Mouse (Mus musculus) spleen, embryonic (tissue): ENCODE data around the gene Tmed2.
"Not testable (repeated sequence)": the region's sequence is repeated elsewhere in the genome, so short reads cannot be mapped to it uniquely, and the experiment has no call there.

ENCODE experiments used
- CTCF ChIA-PET: fragments of 350-600 bp; sonication (Branson Sonifier 250); formaldehyde crosslinking; loops from one replicate; lab custom pipeline; 2022; lab: Charles Lee

Tmed2 gene

DNA sequence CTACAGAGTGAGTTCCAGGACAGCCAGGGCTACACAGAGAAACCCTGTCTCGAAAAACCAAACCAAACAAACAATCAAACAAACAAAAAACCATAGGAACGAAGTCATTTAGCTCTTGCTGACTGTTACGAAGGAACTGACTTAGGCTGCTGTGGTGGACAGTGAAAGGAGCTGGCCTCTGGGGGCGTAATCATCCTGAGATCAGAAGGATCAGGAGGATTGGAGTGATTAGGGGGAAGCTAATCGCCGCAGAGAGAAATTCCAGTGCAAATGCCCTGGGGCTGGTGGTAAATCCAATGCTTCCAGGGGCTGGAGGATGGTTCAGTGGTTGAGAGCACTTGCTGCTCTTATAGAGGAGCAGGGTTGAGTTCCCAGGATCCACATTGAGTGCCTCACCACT, 13.1 kb downstream of the Tmed2 start:
- CTCF ChIA-PET: interaction anchor here (0.6 kb wide), 2 partner anchors 28 to 119 kb away, joined by 3 to 7 read pairs; no protein-coding TSS in a partner anchor

DNA sequence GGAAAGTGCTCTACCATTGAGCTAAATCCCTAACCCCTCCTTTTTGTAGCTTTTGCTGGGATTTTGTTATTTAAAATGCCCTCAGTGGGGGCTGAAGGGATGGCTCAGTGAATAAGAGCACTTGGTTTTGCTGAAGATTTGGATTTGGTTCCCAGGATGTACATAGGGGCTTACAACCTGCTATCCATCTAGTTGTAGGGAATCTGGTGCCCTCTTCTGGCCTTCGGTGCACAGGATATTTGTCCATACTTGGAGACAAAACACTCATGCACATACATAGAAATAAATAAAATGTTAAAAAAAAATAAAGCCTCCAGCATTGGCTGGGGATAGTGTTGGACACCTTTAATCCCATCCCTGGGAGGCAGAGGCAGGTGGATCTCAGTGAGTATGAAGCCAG, 14.7 kb downstream of the Tmed2 start:
- CTCF ChIA-PET: no interaction called here

DNA sequence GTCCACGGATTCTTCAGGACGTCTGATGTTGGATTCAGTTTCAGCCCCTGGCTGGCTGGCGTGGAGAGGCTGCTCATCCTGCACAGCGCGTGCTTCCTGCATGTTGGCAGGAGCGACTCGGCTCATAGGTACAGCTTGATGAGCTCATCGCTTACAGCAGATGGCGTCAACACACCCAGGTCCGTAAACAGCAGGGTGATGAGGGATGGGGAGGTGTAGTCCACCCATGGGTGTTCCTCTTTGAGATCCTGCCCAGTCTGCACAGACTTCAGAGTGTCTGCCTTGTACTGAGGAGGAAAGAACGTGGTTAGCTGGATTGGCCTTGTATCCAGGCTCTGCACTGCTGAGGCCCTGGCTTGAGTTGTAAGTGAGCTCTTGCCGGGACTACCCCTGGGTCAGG, 30.6 kb downstream of the Tmed2 start:
- CTCF ChIA-PET: no interaction called here

DNA sequence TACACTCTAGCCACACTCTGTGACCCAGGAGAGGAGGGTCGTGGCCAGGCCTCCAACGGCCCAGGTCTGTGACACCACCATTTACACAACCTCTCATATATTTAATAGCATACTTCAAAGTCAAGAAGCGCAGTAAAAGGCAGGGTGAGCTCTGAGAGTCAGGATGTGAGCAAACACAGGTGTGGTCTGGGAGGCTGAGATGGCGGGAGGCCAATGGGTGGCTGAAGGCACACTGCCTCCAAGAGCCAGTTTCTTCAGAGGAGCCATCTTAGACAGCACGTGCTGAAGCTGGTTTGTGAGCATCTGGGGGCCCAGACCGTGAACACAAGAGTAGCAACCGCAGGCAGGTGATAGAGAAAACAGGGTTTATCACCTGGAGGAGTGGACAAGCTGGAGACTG, 35.0 kb downstream of the Tmed2 start:
- CTCF ChIA-PET: no interaction called here

DNA sequence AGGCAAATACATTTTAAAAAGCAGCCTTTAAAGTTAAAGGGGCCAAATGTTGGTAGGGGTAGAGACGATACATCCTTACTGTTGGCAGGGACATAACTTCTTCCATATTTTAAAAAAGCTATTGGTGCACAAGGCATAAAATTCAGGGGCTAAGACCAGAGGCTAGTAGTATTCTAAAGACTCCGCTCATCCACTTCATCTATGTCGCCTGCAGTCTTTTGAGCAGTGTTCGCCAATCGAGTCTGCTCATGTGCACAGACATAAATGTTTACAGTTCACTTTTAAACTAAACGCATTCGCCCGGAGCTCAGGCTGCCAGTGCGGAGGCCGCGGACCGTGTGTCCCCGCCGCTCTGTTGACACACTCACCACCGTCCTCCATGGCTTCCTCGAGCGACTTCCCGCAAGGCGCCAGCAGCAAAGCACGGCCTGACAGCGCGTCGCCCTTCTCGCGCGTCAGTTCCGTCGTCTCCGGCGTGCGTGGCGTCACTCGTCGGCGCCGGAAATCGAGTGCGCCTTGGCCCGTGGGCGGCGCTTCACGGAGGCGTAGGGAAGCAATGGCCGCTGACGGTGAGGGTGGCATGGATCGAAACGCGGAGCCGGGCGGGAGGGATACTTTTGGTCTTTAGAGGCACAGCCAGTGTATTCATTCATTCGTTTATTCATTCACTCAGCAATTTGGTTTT, 38.3 kb downstream of the Tmed2 start, which contains the start of the genes Eif2b1 and Gtf2h3:
TSS of gene Eif2b1 (minus strand) at position 499 of the 685 bp plus-strand sequence.
TSS of gene Gtf2h3 (plus strand) at position 508 of the 685 bp plus-strand sequence.
- CTCF ChIA-PET: no interaction called here

DNA sequence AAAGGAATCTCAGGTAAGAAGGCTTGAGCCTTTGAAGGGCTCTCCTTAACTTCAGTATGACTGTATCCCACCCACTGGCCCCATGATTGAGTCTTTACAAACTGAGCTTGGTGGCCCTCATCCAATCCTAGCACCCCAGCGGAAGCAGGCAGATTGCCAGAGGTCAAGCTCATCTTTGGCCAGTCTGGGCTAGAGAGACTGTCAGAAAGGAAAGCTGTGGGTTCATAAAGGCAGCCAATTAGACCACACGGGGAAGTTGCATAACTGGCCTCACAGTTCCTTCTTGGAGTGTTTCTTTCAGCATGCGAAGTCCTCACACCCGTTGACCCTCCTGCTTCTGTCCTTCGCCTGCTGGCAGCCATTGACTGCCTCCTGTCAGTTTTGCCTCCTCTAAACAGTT, 42.0 kb downstream of the Tmed2 start:
- CTCF ChIA-PET: no interaction called here

DNA sequence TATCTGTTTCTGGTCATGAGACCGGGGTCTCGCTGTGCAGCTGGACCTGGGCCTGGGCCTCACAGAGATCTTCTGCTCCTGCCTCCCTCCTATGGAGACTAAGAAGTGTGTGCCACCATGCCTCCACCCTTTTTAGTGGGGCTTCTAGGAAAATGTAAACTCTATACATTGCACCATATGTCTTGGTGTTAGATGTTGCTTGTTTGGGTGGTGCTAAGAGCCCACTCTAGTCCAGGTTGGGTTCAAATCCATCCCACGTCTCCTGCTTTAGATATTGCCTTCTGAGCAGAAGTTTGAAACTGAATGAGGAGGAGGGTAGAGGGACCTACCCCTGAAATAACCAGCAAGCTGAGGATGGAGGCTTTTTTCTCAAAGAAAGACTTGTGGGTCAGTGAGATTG, 52.3 kb downstream of the Tmed2 start:
- CTCF ChIA-PET: no interaction called here

DNA sequence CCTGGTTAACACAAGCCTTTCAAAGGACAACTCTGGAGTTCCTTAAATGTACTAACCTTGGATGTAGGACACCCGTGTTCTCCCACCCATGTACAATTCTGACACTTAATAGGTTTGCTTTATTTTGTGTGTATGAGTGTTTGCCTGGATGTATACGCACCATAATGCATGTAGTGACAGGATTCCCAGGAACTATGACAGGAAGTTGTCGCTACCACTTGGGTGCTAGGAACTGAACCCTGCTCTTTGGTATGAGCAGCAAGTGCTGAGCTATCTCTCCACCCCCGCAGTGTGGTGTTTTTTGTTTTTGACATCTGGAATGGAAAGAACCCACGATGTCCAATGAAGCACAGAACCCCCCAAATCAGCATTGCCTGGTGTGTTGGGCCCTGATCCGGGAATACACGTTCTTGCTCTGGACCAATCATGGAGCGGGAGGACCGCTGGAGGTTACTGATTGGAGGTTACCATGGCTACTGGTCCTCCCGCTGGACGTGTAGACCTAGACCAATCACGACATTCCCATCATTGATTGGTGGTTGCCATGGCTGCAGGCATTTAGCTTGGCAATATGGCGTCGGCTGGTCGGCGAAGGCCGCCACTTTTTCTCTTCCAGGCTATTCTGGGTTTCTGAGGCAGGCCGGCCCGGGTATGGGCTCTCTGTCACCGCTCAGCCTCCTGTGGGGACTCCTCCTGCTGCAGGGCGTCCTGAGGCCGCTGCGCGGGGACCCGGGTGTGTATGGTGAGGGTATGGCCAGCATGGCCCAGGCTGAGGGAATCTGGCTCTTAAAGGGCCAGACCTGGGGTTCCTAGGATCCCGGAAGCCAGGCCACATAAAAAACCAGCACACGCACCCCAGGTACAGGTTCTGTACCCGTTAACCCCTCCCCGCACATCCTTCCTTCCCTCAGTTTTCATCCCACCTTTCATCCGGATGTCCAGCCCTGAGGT, 58.0 kb downstream of the Tmed2 start:
- CTCF ChIA-PET: no interaction called here

DNA sequence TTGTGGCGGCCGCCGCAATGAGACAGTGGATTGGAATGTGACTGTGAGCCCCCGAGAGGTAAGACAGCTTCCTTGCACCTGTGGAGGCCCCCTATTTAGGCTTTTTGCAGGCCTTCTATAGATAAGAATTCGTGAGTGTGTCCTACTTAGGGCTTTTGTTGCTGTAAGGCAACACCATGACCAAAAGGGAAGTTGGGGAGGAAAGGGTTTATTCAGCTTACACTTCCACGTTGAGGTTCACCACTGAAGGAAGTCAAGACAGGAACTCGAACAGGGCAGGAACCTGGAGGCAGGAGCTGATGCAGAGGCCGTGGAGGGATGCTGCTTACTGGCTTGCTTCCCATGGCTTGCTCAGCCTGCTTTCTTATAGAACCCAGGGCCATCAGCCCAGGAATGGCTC, 59.2 kb downstream of the Tmed2 start:
- CTCF ChIA-PET: not testable (repeated sequence)
